Mouse (Mus musculus) embryonic facial prominence, embryonic 10.5 days (tissue): Measurements from ENCODE around the gene Sphk2. TPM values are rescaled to one million over a fixed set of nuclear protein-coding genes. Genes with fewer than 3 reads are reported as not detected.

Source experiments
- DNase-seq: peaks from one replicate; pipeline ENCODE4 v3.0.0-alpha.2; 2017; ENCODE audit warnings: low spot score
- H3K27ac ChIP-seq: fragments of 300-500 bp; sonication (generic); replicated peaks from 2 replicates; pipeline ENCODE4 v1.5.1; 2016; ENCODE audit warnings: mild to moderate bottlenecking
- H3K27me3 ChIP-seq: fragments of 300-500 bp; sonication (generic); replicated peaks from 2 replicates; pipeline ENCODE4 v1.6.1; 2016; ENCODE audit warnings: low read depth, mild to moderate bottlenecking; ENCODE audit not compliant: poor library complexity, severe bottlenecking
- H3K36me3 ChIP-seq: fragments of 300-500 bp; sonication (generic); replicated peaks from 2 replicates; pipeline ENCODE4 v1.6.1; 2016; ENCODE audit warnings: mild to moderate bottlenecking, moderate library complexity
- H3K4me1 ChIP-seq: fragments of 300-500 bp; sonication (generic); 2 replicates; pipeline ENCODE4 v1.6.1; 2016
- H3K4me3 ChIP-seq: fragments of 300-500 bp; sonication (generic); 2 replicates; pipeline ENCODE4 v1.5.1; 2016; ENCODE audit warnings: mild to moderate bottlenecking, moderate library complexity
- H3K9me3 ChIP-seq: fragments of 300-500 bp; sonication (generic); 2 replicates; pipeline ENCODE4 v1.6.1; 2016; ENCODE audit warnings: mild to moderate bottlenecking
- WGBS: fragments of 180-500 bp; shearing (Covaris S2); methylation state at CpG from one replicate; pipeline ENCODE4 v1.1.7; 2016; 5-methylcytosine and 5-hydroxymethylcytosine counted together
- polyA plus RNA-seq: library from polyadenylated mRNA; unstranded; fragments of >200 nt; fragmentation: Nextera tagmentation; extraction: Ambion mirVana; gene quantifications from 2 replicates; pipeline ENCODE4 v1.2.1, GENCODE M21; 2016

The Sphk2 gene
- polyA plus RNA-seq, 1 experiment from 2014 or later: 42.1 TPM

DNA sequence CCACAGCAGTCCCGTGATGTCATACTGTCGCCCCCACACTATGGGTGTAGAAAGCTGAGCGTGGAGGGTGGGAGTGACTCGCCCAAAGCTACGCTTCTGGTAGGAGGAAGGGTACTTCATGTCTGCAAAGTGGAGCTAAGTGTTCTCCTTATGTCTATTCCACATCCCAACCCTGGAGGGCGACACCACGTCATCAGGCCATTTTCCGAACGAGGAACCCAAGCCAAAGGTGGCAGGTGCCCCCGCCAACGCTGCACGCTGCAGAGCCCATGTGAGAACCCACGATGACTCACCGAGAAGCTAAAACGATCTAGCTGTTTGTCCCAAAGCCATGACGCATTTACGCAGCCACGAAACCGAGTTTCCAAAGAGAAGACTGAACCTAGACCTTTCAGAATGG is 24.5 kb upstream of the Sphk2 start:
- no peaks in the 10 kb centered on the region for H3K36me3 ChIP-seq
- no peak overlapping the region for H3K27ac ChIP-seq
- 0 out of 2 replicates have a peak, but pooled peaks cover 4% of the 10 kb centered on the region for H3K9me3 ChIP-seq
- H3K27me3 ChIP-seq: peaks cover 16% of the 10 kb centered on the region
- WGBS: 36% methylated on average over 19 of the region's 19 CpGs
- no peak for DNase-seq
- H3K4me3 ChIP-seq: peak overlapping the region; percentile 42
- H3K4me1 ChIP-seq: peaks cover 9% of the 10 kb centered on the region

DNA sequence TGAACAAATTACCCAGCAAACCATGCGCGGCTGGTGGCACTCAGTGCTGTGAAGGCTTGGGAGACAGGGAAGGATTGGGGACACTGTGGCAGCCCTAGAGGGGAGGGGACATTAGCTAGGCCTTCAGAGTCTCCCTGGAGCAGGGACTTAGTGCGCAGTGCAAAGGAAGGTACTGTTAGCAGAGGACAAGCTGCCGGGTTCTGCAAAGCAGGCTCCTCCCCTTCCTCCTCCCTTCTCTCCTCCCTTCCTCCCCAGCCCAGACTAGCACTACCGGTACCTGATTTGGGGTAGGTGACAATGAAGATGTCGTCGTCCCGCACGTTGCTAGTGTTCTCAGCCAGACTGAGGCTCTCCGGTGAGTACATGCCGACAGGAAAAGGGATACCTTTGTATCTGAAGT is 24.0 kb upstream of the Sphk2 start:
- Histone ChIP-seq H3K4me1 (peaks cover 9% of the 10 kb centered on the region), H3K9me3 (0 out of 2 replicates have a peak, but pooled peaks cover 3% of the 10 kb centered on the region), H3K4me3 (peak overlapping the region; percentile 42), H3K36me3 (no peaks in the 10 kb centered on the region), H3K27ac (no peak overlapping the region), H3K27me3 (peaks cover 16% of the 10 kb centered on the region)
- DNase-seq: no peak
- WGBS: 35% methylated on average over 11 of the region's 11 CpGs

DNA sequence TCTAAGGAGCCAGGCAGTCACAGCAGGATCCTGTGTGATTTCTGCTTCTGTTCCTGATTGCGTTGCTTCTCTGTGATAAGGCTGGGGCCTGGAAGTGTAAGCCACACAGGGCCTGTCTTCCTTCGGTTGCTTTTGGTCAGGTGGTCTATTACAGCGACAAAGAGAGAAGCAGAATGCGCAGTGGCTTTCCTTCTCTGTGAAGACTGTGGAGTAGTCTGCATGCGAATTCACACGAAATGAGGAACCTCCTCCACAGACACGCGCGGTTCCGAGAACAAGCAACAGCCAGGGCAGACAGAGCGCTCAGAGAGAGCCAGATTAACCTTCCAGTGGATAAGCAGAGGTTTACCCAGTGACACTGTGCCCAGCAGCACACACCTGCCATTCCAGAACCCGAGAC is 23.5 kb upstream of the Sphk2 start:
- no peak for DNase-seq
- 89% methylated on average over 12 of the region's 12 CpGs for whole genome bisulfite sequencing
- H3K27ac ChIP-seq: no peak overlapping the region
- no peaks in the 10 kb centered on the region for H3K36me3 ChIP-seq
- no peak overlapping the region for H3K4me3 ChIP-seq
- H3K27me3 ChIP-seq: peaks cover 16% of the 10 kb centered on the region
- no peaks in the 10 kb centered on the region for H3K9me3 ChIP-seq
- H3K4me1 ChIP-seq: peaks cover 9% of the 10 kb centered on the region

DNA sequence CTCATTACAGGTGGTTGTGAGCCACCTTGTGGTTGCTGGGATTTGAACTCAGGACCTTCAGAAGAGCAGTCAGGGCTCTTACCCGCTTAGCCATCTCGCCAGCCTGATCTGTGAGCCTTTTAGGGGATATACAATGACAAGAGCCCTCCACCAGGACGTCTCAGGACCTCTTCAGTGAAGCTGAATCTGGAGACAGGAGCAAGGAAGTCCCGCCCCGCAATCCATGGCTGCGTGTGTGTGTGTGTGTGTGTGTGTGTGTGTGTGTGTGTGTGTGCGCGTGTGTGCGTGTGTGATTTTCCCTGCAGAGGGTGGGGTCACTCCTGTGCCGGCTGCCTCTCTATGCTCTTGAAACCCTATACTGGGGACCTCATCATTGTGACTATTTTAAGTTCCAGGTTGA is 22.0 kb upstream of the Sphk2 start:
- Histone ChIP-seq H3K36me3 (no peaks in the 10 kb centered on the region), H3K27me3 (peaks cover 16% of the 10 kb centered on the region), H3K4me1 (peaks cover 9% of the 10 kb centered on the region), H3K27ac (no peak overlapping the region), H3K9me3 (no peaks in the 10 kb centered on the region), H3K4me3 (no peak overlapping the region)
- WGBS: 70% methylated on average over 10 of the region's 10 CpGs
- DNase-seq: no peak

DNA sequence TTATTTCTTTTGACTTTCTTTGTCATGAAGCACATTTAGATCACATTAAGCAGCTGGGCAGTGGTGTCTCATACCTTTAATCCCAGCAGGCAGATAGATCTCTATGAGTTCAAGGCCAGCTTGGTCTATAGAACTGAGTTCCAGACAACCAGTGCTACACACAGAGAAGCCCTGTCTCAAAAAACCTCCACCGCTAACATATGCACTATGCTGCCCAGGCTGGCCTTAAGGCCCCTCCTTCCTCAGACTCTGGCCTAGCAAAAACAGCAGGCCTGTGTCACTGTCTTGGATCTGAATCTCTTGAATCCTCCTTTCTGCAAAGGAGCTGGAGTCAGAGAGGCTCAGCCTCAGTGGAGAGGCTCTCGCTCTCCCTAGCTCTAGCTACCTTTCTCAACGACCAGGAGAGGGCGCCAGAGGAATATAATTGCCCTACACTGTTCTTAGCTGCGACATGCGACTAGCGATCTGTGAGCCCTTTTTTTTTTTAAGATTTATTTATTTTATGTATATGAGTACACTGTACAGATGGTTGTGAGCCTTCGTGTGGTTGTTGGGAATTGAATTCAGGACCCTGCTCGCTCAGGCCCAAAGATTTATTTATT is 21.5 kb upstream of the Sphk2 start:
- Histone ChIP-seq H3K27me3 (peaks cover 16% of the 10 kb centered on the region), H3K9me3 (no peaks in the 10 kb centered on the region), H3K4me1 (peaks cover 9% of the 10 kb centered on the region), H3K36me3 (no peaks in the 10 kb centered on the region), H3K27ac (no peak overlapping the region), H3K4me3 (no peak overlapping the region)
- 9% methylated on average over 9 of the region's 9 CpGs for WGBS
- peak; percentile 85 for DNase-seq

DNA sequence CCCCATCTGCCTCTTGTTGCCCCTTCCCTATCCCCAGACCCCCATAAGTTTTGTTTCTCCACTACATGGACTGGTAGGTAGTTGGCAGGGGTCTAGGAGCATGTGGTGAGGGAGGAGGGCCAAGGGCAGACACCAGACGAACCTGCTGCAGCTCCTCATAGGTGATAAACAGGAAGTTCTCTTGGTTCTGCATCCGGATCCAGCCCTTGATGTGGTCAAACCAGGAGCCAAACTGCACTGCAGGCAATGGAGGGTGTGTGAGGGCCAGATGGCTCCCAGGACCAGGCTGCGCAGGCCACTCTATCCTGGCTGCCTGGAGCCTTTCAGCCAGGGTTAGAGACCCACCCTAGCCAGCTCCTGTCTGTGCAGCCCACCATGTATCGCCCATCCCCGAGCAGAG is 15.7 kb upstream of the Sphk2 start:
- peaks cover 16% of the 10 kb centered on the region for H3K36me3 ChIP-seq
- DNase-seq: no peak
- no peak overlapping the region for H3K4me3 ChIP-seq
- no peaks in the 10 kb centered on the region for H3K27me3 ChIP-seq
- WGBS: 87% methylated on average over 5 of the region's 5 CpGs
- H3K27ac ChIP-seq: no peak overlapping the region
- H3K4me1 ChIP-seq: peaks cover 23% of the 10 kb centered on the region
- no peaks in the 10 kb centered on the region for H3K9me3 ChIP-seq

DNA sequence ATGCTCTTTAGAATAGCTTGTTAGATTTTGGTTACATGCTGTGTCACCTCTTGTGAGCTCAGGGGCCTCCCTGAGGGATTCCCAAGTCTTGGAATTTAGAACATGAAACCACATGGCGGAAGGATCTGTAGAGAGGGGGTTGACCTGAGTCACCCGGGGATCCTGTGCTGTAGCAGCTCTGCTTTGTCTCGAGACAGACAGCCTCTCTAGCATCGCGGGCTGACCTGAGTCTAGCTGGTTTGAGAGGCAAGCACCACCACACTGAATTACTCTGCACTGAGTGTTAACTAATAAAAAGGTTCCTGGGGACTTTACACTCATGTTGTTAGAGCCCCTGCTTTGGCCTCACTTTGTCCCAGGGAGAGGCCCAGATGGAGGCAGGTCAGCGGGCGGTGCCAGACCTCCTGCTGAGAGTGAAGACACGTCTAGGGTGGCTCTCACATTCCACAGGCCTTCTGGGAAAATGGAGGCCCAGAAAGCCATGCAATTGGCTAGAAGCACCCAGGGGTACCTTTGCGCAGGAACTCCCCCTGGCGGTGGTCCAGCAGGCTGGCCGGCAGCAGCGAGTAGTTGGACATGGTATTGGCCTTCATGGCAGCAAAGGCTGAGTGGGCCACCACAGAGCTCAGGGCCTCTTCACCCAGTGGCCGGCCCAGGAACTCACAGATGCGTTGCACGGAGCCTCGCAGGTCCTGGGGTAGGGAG is 13.1 kb upstream of the Sphk2 start:
- DNase-seq: peak; percentile 83
- peaks cover 23% of the 10 kb centered on the region for H3K4me1 ChIP-seq
- H3K4me3 ChIP-seq: peak overlapping the region; percentile 23; the same call in 1 of the 2 replicates
- H3K36me3 ChIP-seq: peaks cover 42% of the 10 kb centered on the region
- H3K27ac ChIP-seq: peak overlapping the region; percentile 77
- H3K27me3 ChIP-seq: no peaks in the 10 kb centered on the region
- no peaks in the 10 kb centered on the region for H3K9me3 ChIP-seq
- 14% methylated on average over 16 of the region's 16 CpGs for WGBS

DNA sequence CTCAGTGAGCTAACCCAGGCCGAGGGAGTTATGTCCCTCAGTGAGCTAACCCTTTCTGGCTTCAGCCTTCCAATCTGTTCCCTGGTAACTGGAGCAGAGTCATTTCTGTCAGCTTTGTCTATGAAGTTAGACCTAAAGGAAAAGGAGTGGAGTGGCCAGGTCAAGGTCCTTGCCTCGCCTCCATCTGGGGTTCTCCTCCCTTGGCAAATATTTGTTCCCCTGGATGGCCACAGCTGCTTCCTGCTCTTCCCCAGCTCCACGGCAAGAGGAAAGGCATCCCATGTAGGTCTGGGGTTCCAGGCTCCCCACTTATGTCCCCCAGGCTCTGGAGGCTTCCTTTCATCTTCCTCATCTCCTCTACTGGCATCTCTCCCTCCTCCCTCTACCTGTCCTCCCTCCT is 9.8 kb upstream of the Sphk2 start:
- Histone ChIP-seq H3K36me3 (peaks cover 75% of the 10 kb centered on the region), H3K4me1 (peaks cover 23% of the 10 kb centered on the region), H3K9me3 (no peaks in the 10 kb centered on the region), H3K27me3 (no peaks in the 10 kb centered on the region), H3K4me3 (no peak overlapping the region), H3K27ac (no peak overlapping the region)
- no peak for DNase-seq
- WGBS: 84% methylated on average over 3 of the region's 3 CpGs

DNA sequence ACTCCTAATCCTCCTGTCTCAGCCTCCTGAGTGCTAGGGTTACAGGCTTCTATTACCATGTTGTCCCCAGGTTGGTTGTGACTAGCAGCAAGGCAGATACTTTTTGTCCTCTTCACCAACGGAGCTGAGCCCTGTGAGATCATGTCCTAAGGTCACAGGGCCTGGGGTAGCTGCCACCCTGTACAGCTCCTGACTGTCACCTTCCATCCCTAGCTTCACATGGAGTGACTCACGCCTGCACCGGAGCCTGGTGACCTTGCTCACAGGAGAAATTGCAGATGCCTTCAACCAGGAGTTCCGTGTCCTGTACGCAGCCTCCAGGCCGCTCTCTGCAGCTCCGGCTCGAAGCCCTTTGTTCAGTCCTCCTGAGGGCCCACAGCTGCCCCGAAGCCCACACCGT is 8.6 kb upstream of the Sphk2 start:
- no peaks in the 10 kb centered on the region for H3K9me3 ChIP-seq
- 94% methylated on average over 10 of the region's 10 CpGs for WGBS
- no peaks in the 10 kb centered on the region for H3K27me3 ChIP-seq
- H3K27ac ChIP-seq: no peak overlapping the region
- peaks cover 87% of the 10 kb centered on the region for H3K36me3 ChIP-seq
- H3K4me3 ChIP-seq: peak overlapping the region; percentile 13; the same call in 1 of the 2 replicates
- H3K4me1 ChIP-seq: peaks cover 21% of the 10 kb centered on the region
- no peak for DNase-seq

DNA sequence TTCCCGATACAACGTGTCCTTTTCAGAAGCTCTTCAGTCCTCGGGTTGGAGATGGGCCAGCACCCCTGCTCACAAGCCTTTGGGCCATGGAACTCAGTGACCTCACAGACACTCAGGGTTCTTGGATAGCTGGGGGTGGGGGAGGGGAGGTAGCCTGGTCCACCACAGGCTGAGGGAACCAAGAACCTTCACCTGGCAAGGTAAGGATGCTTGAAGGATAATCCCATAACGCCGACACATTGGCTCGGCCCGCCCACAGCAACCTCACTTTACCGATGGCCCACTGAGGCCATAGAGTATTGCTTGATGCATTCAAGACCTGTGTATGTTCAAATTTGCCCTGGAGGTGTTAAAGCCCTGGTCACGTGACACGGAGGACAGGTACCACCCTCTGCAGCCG is 7.9 kb upstream of the Sphk2 start, which contains the start of gene Spaca4:
Gene Spaca4 (minus strand): TSS at position 101 of the 400 bp plus-strand sequence.
- Histone ChIP-seq H3K27me3 (no peaks in the 10 kb centered on the region), H3K4me1 (peaks cover 19% of the 10 kb centered on the region), H3K4me3 (peak within 1 kb of the TSS; percentile 13; the same call in 1 of the 2 replicates), H3K36me3 (peaks cover 94% of the 10 kb centered on the region), H3K27ac (no peak within 1 kb of the TSS), H3K9me3 (no peaks in the 10 kb centered on the region)
- no peak for DNase-seq
- 92% methylated on average over 11 of the region's 11 CpGs for WGBS

DNA sequence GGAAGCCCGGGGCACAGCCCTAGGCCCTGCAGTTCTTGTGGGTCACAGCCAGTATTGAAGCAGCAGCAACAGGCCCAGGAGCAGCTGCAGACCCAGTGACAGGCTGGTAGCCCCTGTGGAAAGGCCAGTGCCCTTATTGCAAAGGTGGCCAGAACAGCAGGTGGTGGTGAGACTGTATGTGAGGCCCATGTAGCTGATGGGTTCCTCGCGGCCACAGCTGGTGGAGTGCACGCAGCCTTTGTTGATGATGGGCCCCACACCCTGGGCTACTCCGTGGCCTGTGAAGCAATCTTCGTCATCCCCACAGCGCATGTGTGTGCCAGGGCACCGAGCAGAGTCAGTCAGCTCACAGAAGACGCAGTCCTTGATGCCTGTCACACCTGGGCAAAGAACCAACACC is 7.3 kb upstream of the Sphk2 start:
- no peak for DNase-seq
- Histone ChIP-seq H3K36me3 (peaks cover 99% of the 10 kb centered on the region), H3K4me3 (no peak overlapping the region), H3K9me3 (no peaks in the 10 kb centered on the region), H3K27me3 (no peaks in the 10 kb centered on the region), H3K4me1 (peaks cover 18% of the 10 kb centered on the region), H3K27ac (no peak overlapping the region)
- WGBS: 93% methylated on average over 9 of the region's 9 CpGs

DNA sequence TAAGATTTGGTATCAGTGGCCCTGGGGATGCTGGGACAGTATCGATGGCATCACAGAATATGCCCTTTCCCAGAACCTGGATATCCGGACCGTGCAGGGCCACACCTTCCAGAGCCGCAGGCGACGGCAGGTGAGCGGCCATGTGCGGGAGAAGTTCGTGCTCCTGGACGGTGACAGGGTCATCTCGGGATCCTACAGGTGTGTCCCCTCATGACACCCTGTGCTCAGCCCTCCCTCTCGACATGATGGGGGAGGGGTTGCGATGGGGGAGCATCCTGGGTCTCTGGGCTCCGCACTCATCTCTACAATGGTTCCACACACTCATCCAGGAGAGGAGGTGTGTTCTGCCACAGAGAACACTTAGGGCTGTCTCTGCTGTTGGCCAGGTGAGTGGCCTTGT is 6.0 kb upstream of the Sphk2 start:
- WGBS: 92% methylated on average over 14 of the region's 14 CpGs
- no peak for DNase-seq
- Histone ChIP-seq H3K36me3 (peaks cover 100% of the 10 kb centered on the region), H3K4me3 (no peak overlapping the region), H3K9me3 (no peaks in the 10 kb centered on the region), H3K4me1 (peaks cover 24% of the 10 kb centered on the region), H3K27ac (no peak overlapping the region), H3K27me3 (no peaks in the 10 kb centered on the region)

DNA sequence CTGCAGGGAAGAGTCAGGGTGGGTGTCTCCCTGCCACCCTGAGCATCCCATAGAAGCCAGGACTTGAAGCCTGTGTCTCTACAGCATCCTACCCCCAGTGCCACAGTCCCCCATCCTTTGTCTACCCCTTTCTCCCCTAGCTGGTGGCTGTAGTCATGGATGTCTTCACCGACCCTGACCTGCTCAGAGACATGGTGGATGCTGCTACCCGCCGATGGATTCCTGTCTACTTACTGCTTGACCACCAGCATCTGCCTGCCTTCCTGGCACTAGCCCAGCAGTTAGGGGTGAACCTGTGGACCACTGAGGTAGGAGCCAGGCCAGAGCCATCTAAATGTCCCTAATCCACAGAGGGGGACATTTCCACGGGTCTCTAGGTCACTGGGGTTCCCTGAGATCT is 5.5 kb upstream of the Sphk2 start:
- H3K27ac ChIP-seq: no peak overlapping the region
- H3K4me1 ChIP-seq: peaks cover 25% of the 10 kb centered on the region
- no peak for DNase-seq
- H3K4me3 ChIP-seq: no peak overlapping the region
- no peaks in the 10 kb centered on the region for H3K27me3 ChIP-seq
- peaks cover 97% of the 10 kb centered on the region for H3K36me3 ChIP-seq
- H3K9me3 ChIP-seq: no peaks in the 10 kb centered on the region
- 91% methylated on average over 4 of the region's 4 CpGs for WGBS
